Mouse (Mus musculus) MEL (cell line): ENCODE measurements around the gene Zmiz1.

Experiments
- CTCF ChIP-seq, 3 experiments: IDR thresholded peaks in 2 of 3; conservative IDR thresholded peaks in 1 of 3; 2 replicates each; pipeline ENCODE4 v1.5.1; 2011 to 2012; ENCODE audit warnings: low read length in 3 of 3, low read depth in 2 of 3, mild to moderate bottlenecking in 2 of 3, improper control_type of control experiment in 1 of 3, inconsistent platforms in 1 of 3, mixed read lengths in 1 of 3, moderate library complexity in 1 of 3; ENCODE audit not compliant: control insufficient read depth in 1 of 3, insufficient read depth in 1 of 3, poor library complexity in 1 of 3, severe bottlenecking in 1 of 3
- KAT2A ChIP-seq: conservative IDR thresholded peaks from 2 replicates; pipeline ENCODE4 v1.6.1; 2012; ENCODE audit warnings: low read depth, low read length, improper control_type of control experiment, inconsistent platforms
- MAZ ChIP-seq: IDR thresholded peaks from 2 replicates; pipeline ENCODE4 v1.6.1; 2012; ENCODE audit warnings: low read depth, mild to moderate bottlenecking, inconsistent platforms, low read length, improper control_type of control experiment
- NRF1 ChIP-seq: IDR thresholded peaks from 2 replicates; pipeline ENCODE4 v1.6.1; 2014; ENCODE audit warnings: low read depth, mild to moderate bottlenecking, inconsistent platforms, low read length, improper control_type of control experiment, moderate library complexity; ENCODE audit not compliant: poor library complexity, insufficient read depth, severe bottlenecking
- POLR2A ChIP-seq, 2 experiments: IDR thresholded peaks; 2 replicates each; pipeline ENCODE4 v1.6.1; 2011 to 2012; ENCODE audit warnings: low read length in 2 of 2, mild to moderate bottlenecking in 2 of 2, control low read depth in 1 of 2, improper control_type of control experiment in 1 of 2, low read depth in 1 of 2, moderate library complexity in 1 of 2; ENCODE audit not compliant: control insufficient read depth in 1 of 2, insufficient read depth in 1 of 2, poor library complexity in 1 of 2
- ZC3H11A ChIP-seq: IDR thresholded peaks from 2 replicates; pipeline ENCODE4 v1.6.1; 2012; ENCODE audit warnings: low read depth, mild to moderate bottlenecking, inconsistent platforms, low read length, improper control_type of control experiment
- ZNF384 ChIP-seq: IDR thresholded peaks from 2 replicates; pipeline ENCODE4 v1.6.1; 2012; ENCODE audit warnings: low read depth, mild to moderate bottlenecking, inconsistent platforms, low read length, improper control_type of control experiment

- TF ChIP-seq MAZ, result no peak
- TF ChIP-seq POLR2A (IDR thresholded peaks at IDR 0.05; ENCODE audit: control insufficient read depth in 1 of 2, insufficient read depth in 1 of 2, low read depth in 1 of 2, low read length in 2 of 2, poor library complexity in 1 of 2), result no peak
- TF ChIP-seq CTCF (IDR thresholded peaks at IDR 0.05 in 2 of 3, conservative IDR thresholded peaks at IDR 0.05 in 1 of 3; ENCODE audit: control insufficient read depth in 1 of 3, insufficient read depth in 1 of 3, low read depth in 2 of 3, low read length in 3 of 3, poor library complexity in 1 of 3, severe bottlenecking in 1 of 3), result no peak
- TF ChIP-seq NRF1, result no peak
- no peak for TF ChIP-seq ZNF384
- no peak for TF ChIP-seq ZC3H11A
- no peak for TF ChIP-seq KAT2A
Measured at GRCm38 (mm10) chr14:25511967-25512366, 53.0 kb downstream of the Zmiz1 start.
